Mouse (Mus musculus) adrenal gland, adult 18-20 months (tissue): ENCODE measurements around the gene Fbxo4. TPM values are rescaled to one million over a fixed set of nuclear protein-coding genes. Genes with fewer than 3 reads are reported as not detected.

Experiments
- DNase-seq, 2 experiments: peaks; one replicate each; pipeline ENCODE4 v3.0.0; 2021 to 2022; ENCODE audit warnings: low spot score in 2 of 2
- total RNA-seq, 2 experiments: library from RNA; stranded (reverse); gene quantifications; 1 replicate in 1 of 2; 2 replicates in 1 of 2; pipeline ENCODE4 v1.2.3; 2021

Fbxo4 gene
- total RNA-seq, 2 experiments from 2014 or later, result 17.0 to 18.4 TPM

DNA sequence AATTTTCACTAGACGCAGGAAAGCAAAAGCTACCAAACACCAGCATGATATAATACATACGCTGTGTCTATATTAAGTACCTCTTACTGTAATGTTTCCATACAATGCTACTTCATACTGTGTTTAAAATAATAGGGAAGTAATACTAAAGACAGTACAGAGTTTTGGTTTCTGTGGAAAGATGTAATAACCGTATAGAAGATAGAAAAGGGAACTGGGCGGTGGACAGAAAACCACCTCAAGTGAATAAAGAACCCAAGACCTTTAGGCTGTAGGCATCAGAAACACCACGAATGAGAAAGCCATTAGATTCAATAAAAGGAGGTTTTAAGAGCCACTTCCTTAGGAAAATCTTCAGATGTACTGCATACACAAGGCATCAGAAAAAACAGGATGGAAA is 3.4 kb upstream of the Fbxo4 start:
- no peak for DNase-seq

DNA sequence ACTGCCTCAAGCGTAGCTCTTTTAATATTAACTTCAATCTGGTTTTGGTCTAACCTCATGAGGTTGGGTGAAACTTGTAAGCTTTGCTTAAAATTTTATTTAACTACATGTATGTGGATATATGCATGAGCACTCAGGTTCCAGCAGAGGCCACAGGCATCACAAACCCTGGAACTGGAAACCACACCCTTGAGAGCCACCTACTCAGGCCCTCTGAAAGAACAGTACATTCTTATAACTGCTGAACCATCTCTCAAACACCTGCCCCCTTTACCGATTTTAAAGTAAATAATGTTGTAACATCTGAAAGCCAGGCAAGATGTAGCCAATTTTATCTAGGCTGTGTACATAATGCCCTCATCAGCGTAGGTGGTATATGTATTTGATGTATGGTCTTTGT is 498 bp upstream of the Fbxo4 start:
- DNase-seq, result no peak

DNA sequence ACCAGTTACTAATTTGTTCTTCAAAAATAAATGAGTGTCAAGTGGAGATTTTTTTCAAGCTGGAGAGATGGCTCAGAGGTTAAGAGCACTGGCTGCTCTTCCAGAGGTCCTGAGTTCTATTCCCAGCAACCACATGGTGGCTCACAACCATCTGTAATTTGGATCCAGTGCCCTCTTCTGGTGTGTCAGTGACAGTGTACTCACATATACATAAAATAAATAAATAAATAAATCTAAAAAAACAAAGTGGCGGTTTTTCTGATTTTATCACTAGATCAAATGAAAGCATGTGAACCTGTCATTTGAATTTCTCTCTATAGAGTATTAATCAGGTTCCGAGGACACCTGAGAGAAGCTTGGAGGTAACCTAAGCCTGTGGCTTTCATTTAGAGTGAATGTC is 1.1 kb downstream of the Fbxo4 start:
- no peak for DNase-seq

DNA sequence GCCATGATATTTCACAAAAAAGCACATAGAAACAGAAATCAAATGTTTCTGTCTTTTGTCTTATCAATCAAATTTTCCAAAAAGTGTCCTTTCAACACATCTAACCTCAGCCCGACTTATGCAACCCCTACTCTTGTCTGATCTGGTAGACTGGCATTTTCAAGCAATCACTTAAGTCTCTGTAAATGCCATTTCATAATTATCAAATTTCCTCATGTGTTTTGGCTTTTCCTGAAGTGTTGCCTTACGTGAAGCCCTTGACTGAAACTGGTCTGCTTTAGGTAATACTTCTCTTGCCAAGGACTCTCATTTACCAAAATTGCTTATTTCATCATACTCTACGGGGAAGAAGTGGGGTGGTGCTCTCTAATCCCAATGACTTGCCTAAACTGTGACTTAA is 6.1 kb downstream of the Fbxo4 start:
- no peak for DNase-seq

DNA sequence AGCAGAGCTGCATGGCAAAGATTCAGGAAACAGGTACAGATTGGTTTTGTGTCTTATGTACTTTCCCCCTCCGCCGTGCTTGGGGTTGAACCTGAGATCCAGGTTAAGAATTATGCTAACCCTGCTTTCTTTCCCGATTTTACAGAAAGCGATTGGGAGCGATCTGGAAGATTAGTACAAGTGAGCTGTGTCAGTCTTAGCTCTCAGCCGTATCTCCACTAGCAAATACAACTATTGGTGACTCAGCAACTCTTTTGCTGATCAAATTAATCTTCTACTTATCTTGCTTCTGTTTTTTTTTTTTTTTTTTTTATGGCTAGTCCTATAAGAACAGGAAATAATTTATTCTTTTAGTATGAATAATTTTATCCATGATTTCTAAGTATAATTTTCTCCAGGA is 9.2 kb downstream of the Fbxo4 start:
- no peak for DNase-seq

DNA sequence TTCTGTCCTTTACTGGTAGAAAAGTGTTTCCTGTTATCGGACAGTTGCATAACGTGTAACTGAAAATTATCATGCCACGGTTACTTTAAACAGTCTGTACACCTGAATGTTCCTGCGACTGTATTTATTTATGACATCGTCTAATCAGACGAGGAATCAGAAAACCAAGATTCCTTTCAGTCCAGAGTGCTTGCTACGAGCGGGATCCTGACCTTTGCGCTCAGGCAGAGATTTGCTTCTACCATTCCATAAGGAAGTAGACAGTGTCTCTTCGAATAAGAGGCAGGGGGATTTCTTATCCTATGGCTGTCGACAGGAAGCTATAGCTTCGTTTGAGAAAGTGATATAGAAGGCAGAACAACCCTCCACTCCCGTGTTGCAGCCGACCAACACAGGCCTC is 9.6 kb downstream of the Fbxo4 start:
- no peak for DNase-seq

DNA sequence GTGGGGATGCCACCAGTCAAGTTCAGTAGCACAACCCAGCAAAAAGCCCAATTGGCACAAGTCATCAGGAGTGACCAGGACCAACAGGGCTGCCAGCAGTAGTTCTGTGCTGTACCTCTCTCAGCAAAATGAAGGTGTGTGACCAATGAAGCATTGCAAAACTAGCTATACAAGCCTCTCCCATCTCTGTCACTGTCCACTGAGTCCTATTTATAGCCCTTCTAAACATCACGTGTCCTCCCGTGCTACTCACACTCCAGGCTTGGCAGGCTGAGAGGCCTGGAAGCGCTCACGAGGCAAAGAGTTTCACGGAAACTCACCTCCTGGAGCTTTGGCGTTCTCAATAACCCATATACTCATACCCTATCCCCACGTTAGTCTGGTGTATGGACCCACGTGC is 17.1 kb downstream of the Fbxo4 start:
- no peak for DNase-seq

DNA sequence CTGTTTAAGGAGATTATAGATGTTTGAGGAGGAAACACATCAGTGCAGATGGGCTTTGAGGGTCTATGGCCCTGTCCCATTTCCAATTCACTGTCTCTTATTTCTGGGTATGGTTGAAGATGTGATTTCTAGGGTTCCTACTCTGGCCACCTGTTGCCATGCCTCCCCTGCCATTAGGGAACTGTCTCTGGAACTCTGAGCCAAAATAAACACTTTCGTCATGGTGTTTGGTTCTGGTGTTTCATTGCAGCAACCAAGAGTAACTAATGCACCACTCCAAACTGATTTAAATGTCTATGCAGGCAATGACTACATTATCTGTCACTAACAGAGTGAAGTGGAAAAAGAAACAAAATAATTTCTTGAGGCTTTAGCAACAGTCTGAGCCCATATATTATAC is 19.3 kb downstream of the Fbxo4 start:
- no peak for DNase-seq

DNA sequence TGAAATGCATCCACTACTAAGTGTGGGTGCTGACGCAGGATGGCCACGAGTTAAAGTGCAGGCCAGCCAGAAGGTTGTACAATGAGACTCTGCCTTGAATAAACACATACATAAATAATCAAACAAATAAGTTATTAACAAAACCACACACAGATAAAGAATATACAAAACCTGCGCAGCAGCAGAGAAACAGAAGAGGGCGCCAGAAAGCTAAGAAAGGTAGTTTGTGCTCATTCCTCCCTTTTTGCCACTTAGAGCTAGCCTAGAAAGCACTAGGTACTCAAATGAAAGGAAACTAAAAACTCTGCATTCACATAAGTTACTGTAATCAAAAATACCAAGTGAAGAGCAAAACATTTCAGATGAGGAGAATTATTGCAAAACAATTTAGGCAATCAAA is 21.4 kb downstream of the Fbxo4 start:
- peak; percentile 42 to 43 for DNase-seq

DNA sequence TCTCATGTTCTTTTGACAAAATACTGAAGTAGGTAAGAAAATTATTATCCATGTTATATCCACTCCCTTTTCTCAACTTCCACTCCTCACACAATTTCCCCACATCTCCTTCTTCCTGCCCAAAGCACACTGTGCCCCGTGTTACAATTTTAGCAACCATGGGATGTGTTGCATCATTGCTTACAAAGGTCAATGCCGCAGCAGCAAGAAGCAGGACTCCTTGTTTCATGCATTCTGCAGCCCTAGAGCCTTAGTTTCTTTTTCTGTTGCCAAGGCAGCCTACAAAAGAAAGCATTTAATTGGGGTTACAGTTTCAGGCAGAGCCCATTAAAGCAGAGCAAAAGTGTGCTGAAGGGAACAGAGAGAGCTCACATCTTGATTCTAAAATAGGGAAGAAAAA is 24.4 kb downstream of the Fbxo4 start:
- DNase-seq, result peak in 1 of 2 experiments; percentile 28

DNA sequence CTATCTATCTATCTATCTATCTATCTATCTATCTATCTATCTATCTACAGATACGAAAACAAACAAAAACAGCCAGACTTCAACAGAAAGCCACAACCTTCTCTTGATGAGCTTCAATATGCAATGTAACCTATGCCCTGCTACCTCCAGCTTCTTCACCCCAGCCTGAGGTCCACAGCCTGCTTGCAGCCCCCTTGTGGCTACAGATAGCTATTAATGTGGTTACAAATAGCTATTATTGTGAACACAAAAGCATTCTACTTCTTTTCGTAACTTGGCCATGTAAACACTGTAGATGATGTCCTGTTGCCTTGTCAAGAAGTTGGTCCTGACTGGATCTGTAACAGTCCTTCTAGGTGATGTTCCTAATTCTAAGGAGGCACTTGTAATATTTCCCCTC is 41.2 kb downstream of the Fbxo4 start:
- DNase-seq, result no peak

DNA sequence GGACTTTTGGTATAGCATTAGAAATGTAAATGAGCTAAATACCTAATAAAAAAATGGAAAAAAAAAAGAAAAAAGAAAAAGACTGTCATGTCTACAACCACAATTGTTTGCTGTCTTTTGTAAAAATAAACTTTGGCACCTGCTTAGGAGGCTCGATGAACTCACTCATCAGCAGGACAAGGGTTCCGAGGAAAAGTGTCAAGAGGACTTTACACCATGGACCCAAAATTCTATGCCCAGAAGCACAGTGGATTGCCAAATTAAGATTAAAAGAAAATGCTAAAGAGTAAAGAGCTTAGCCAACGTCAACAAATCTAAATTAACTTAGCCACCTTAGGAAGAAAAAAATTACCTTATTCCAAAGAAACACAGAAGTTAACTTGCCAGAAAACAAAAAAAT is 43.3 kb downstream of the Fbxo4 start:
- no peak for DNase-seq

DNA sequence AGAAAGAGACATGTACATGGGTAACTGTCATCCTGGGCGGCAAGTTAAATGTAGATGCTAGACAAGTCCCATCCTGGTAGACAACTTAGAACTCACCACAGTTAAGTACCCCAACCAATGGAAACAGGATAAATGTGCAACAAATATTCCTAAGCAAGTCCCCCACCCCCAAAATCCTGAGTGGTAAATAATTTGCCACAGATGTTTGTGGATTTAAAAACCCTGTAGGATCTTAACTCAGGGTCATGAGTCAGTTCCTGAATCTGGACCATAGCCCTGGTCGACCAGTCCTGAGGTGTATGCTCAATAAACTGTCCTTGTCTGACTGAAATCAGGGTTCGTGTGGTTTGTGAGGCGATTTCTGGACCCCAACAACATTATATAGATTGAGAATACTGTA is 45.9 kb downstream of the Fbxo4 start:
- no peak for DNase-seq

DNA sequence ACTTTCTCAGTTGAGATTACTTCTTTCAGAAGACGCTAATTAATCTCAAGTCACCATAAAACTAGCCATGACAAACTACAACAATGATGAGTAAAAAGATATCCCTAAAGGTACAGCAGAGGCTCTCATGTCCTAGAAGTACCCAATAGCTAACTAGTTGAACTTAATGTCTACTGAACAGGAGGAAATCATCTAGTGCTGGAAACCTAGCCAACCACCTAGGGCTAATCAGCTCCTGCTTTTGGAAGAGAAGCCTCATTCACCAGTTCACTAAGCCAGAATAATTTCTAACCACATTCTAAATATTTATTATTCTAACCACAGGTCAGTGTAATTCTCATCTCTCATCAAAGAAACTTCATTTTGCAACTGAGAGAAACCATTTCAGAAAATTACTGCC is 47.4 kb downstream of the Fbxo4 start:
- DNase-seq, result no peak

Other genes with a start within 250 kb of the Fbxo4 start
- gene AW549877, start 16.2 kb upstream of the Fbxo4 start, total RNA-seq, result 10 to 100 TPM; 44.8 to 54.8 TPM
- gene Oxct1, start 46.8 kb upstream of the Fbxo4 start, total RNA-seq, result 100 to 1,000 TPM; 167 to 192 TPM